Mouse (Mus musculus): Measurements from ENCODE around the gene Haghl. TPM values are rescaled to one million over a fixed set of nuclear protein-coding genes. Genes with fewer than 3 reads are reported as not detected.
A peak's percentile ranks its signal among the peaks of the same experiment; 100 is the strongest.

The Haghl gene
- polyA plus RNA-seq, 1 experiment = 167 TPM

DNA sequence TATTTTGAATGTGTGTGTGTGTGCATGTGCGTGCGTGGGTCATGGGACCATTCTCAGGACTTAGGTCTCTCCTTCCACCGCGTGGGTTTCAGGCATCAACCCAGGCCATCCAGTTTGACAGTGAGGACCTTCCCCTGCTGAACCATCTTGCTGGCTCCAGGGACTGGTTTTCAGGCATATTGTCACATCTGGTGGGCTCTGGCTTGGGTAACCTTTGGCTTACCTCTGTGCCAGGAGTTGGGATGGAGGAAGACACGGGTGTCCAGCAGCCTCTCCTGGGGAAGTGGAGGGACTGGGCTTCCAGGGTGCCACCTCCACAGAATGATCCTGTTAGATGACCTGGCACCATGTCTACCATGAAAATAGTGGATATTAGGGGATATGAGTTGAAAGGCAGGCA lies 7.5 kb downstream of the Haghl start:
- no peak for DNase-seq (ENCODE audit: low read depth)
- TF ChIP-seq POLR2A (IDR thresholded peaks at IDR 0.05; ENCODE audit: borderline replicate concordance, extremely low read depth, insufficient read depth, insufficient read length, poor library complexity, severe bottlenecking) = no peak
- no peak for TF ChIP-seq CTCF (IDR thresholded peaks at IDR 0.05; ENCODE audit: borderline replicate concordance, extremely low read depth, insufficient read depth, insufficient read length)

DNA sequence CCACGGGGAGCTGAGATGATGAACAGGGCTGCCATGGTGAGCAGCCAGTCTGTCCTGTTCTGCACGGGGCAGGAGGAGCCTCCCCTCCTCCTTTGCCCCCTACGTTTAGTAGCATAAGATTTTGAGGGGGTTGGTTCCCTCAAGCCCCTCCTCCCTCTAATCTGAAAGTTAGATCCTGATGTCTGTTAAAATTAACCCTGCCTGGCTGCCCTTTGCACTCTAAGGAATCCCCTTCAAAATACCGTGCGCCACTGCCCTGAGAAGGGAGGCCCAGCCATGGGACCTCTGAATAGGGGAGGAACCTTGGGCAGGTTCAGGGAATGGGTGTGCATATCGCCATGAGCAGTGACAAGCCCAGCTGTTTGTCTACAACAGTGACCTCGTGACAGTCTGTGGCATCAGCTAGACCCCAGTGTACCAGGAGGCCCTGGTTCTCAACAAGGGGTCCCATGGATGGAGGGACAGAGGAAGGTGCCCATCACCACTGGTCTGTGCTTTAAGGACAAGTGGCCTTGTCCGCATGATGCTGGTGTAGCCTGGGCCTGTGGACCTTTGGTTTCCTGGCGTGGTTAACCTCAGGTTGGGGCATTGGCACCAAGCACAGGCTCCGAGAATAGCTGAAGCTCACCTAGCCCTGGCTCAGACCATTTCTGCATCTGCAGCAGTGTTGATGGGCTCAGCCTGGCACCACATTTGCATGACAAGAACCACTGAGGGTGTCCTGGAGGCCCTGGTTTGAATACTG lies 10.0 kb downstream of the Haghl start:
- DNase-seq (ENCODE audit: low read depth) = no peak
- TF ChIP-seq CTCF (IDR thresholded peaks at IDR 0.05; ENCODE audit: borderline replicate concordance, extremely low read depth, insufficient read depth, insufficient read length) (no peak), POLR2A (IDR thresholded peaks at IDR 0.05; ENCODE audit: borderline replicate concordance, extremely low read depth, insufficient read depth, insufficient read length, poor library complexity, severe bottlenecking) (no peak)

DNA sequence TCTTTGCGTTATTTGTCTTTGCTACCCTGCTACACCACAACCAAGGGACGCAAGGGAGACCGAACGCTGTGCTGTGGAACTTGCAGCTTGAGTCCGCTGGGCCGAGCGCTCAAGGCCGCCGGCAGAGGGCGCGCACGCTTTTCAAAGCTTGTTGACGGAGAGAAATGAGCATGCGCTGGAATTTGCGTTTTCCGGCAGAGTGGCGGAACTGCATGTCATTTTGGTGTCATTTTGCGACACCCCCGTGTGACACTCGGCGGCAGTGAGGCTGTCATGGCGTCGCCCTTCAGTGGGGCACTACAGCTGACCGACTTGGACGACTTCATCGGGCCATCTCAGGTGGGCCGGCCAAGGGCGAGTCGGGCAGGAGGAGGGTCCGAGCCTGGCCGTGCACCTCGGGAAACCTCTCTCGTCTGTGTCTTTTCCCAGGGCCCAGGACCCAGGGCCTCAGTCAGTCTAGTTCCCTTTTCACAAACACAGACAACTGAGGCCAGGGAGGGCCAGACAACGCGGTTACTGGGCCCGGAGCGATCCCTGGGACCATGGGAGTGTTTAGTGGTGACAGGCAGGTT lies 11.8 kb downstream of the Haghl start, which contains the start of gene Narfl:
Gene Narfl, plus strand, starts transcription at position 228 of the 572 bp plus-strand sequence.
- peak; percentile 99 for DNase-seq (ENCODE audit: low read depth)
- TF ChIP-seq CTCF (IDR thresholded peaks at IDR 0.05; ENCODE audit: borderline replicate concordance, extremely low read depth, insufficient read depth, insufficient read length) = peak; percentile 96
- TF ChIP-seq POLR2A (IDR thresholded peaks at IDR 0.05; ENCODE audit: borderline replicate concordance, extremely low read depth, insufficient read depth, insufficient read length, poor library complexity, severe bottlenecking) = peak; percentile 65; the same call in 1 of the 2 replicates

DNA sequence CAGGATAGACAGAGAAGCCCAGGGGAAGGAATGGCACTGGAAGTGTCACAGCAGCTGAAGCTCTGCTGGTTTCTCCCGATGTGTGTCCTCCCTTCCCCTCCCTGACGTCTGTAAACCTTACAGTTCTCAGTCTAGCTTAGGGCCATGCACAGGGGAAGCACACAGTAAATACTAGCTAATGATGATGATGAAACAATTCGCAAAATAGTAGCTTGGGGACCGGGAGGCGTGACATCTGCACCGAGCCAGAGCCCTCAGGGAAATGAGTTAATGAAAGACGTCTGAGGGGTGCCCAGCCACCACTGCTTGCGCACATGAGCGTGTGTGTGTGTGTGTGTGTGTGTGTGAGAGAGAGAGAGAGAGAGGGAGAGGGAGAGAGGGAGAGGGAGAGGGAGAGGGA lies 16.1 kb downstream of the Haghl start:
- no peak for DNase-seq (ENCODE audit: low read depth)
- TF ChIP-seq POLR2A (IDR thresholded peaks at IDR 0.05; ENCODE audit: borderline replicate concordance, extremely low read depth, insufficient read depth, insufficient read length, poor library complexity, severe bottlenecking) (no peak), CTCF (IDR thresholded peaks at IDR 0.05; ENCODE audit: borderline replicate concordance, extremely low read depth, insufficient read depth, insufficient read length) (no peak)

DNA sequence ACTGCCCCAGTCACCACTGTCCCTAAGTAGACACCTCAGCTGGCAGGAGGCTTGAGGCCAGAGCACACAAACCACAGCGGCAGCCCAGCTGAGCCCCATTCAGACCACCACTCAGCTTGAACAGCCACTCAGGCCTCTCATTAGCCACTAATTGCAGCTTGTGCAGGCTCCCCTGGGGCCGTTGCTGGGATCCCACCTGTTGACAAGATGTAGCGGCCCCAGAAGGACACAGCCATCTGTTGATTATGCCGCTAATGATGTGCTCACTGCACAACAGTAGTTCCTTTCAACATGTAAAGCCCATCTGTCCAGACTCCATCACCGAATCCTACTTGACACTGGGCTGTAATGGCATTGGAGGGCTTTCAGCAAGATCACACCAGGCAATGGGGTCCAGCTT lies 19.6 kb downstream of the Haghl start:
- no peak for TF ChIP-seq POLR2A (IDR thresholded peaks at IDR 0.05; ENCODE audit: borderline replicate concordance, extremely low read depth, insufficient read depth, insufficient read length, poor library complexity, severe bottlenecking)
- peak; percentile 87 for DNase-seq (ENCODE audit: low read depth)

DNA sequence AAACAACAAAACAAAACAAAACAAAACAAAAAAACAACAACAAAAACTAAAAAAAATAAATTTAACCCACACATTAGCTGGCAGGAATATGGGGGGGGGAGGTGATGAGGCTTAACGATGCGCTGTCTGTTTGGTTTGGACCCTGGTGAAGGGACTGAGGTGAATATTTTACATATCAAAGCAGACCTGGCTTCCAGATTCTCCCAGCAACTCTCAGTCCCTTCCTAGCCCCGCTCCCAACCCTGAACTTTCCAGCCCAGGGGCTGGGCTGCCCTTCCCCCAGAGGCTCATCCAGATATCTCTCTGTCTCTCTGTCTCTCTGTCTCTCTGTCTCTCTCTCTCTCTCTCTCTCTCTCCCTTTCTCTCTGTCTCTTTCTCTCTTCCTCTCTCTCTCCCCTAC lies 22.9 kb downstream of the Haghl start:
- no peak for TF ChIP-seq CTCF (IDR thresholded peaks at IDR 0.05; ENCODE audit: borderline replicate concordance, extremely low read depth, insufficient read depth, insufficient read length)
- no peak for TF ChIP-seq POLR2A (IDR thresholded peaks at IDR 0.05; ENCODE audit: borderline replicate concordance, extremely low read depth, insufficient read depth, insufficient read length, poor library complexity, severe bottlenecking)
- DNase-seq (ENCODE audit: low read depth) = no peak

DNA sequence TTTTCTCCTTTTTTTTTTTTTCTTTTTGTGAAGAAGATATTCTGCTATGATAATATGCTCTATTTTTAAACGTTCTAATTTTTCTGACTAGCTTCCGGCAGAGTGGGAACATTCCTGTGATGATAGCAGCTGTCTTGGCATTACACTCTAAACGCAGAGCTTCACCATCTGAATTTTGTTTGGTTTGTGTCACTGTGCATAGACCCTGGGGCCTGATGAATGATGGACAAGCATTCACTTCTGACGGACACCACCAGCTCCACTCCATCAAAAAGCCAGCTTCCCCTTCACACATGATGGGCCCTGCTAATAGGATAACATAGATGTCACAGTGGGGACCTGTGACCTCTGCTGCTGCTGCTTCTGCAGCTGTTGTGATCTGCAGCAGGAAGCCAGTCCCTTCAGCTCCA lies 23.9 kb downstream of the Haghl start:
- no peak for DNase-seq (ENCODE audit: low read depth)
- no peak for TF ChIP-seq POLR2A (IDR thresholded peaks at IDR 0.05; ENCODE audit: borderline replicate concordance, extremely low read depth, insufficient read depth, insufficient read length, poor library complexity, severe bottlenecking)

DNA sequence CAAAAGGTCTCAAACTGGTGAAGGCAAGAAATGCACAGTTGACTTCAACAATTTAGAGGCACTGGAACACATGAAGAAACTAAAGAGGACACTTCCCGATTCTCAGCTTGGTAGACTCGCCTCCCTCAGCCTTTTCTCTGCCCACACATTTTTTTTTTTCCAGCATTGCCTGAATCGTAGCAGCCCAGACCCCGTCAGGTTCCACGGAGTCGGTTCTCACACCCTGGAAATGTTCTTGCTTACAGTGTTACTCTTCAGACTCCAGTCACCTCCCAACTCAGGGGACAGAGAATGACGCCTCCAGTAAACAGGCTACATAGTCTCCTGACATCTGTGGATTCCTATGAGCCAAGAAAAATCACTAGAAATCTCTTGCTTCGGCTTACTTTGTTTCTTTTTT lies 25.3 kb downstream of the Haghl start:
- no peak for DNase-seq (ENCODE audit: low read depth)
- TF ChIP-seq POLR2A (IDR thresholded peaks at IDR 0.05; ENCODE audit: borderline replicate concordance, extremely low read depth, insufficient read depth, insufficient read length, poor library complexity, severe bottlenecking) (no peak), CTCF (IDR thresholded peaks at IDR 0.05; ENCODE audit: borderline replicate concordance, extremely low read depth, insufficient read depth, insufficient read length) (no peak)

DNA sequence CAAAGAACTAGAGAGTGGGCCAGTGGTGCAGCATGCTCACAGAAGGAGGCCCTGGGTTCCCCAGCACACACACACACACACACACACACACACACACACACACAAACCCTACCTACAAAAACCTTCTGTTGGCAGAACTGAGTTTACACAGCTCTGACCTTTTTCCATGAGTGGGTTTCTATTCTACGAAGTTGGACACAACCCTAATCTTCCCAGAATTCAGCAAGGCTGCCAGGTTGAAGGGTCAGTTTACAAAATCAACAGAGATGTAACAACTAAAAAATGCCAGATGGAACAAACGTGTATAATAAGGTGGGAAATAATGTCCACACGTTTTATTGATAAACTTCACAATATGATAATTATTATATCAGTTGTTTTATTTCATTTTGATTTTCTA lies 27.8 kb downstream of the Haghl start:
- TF ChIP-seq CTCF (IDR thresholded peaks at IDR 0.05; ENCODE audit: borderline replicate concordance, extremely low read depth, insufficient read depth, insufficient read length) = no peak
- no peak for TF ChIP-seq POLR2A (IDR thresholded peaks at IDR 0.05; ENCODE audit: borderline replicate concordance, extremely low read depth, insufficient read depth, insufficient read length, poor library complexity, severe bottlenecking)
- DNase-seq (ENCODE audit: low read depth) = no peak

DNA sequence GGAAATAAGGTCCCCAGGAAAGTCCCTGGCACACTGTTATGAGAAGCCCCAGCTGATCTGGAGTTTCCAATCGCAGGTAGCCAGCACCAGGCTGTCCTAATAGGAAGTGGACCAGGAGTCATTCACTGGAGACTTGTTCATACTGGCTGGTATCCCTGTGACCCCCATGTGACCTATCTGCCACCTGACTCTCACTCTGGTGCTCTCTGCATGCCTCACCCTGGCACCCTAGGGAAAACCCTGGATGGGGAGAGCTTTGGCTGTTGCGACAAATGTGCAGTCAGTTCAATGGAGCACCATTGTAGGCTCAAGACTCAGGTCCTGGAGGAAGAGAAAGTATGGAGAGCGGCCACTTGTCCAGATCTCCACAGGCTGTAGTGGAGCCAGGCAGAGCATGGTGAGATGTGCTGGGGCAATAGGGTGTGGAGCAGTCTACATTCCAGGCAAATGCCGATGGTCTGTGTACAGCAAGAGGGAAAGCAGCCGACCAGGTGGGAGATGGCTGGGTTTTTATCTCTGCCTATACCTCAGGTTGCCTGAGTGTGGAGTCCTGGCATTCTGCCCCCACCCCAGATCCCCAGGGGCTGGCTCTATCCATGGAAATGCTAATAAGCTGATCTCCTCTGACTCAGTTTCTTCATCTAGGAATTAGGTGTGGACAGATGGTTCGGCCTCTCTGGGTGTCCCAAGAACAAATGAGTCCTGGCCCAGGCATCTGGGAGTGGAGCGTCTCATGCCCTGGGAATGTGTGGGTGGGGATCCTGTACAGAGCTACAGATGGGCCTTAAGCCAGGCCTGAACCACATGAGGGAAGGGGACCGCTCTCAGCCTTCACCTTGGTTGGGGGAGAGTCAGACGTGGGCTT lies 28.9 kb downstream of the Haghl start:
- no peak for DNase-seq (ENCODE audit: low read depth)
- no peak for TF ChIP-seq CTCF (IDR thresholded peaks at IDR 0.05; ENCODE audit: borderline replicate concordance, extremely low read depth, insufficient read depth, insufficient read length)

DNA sequence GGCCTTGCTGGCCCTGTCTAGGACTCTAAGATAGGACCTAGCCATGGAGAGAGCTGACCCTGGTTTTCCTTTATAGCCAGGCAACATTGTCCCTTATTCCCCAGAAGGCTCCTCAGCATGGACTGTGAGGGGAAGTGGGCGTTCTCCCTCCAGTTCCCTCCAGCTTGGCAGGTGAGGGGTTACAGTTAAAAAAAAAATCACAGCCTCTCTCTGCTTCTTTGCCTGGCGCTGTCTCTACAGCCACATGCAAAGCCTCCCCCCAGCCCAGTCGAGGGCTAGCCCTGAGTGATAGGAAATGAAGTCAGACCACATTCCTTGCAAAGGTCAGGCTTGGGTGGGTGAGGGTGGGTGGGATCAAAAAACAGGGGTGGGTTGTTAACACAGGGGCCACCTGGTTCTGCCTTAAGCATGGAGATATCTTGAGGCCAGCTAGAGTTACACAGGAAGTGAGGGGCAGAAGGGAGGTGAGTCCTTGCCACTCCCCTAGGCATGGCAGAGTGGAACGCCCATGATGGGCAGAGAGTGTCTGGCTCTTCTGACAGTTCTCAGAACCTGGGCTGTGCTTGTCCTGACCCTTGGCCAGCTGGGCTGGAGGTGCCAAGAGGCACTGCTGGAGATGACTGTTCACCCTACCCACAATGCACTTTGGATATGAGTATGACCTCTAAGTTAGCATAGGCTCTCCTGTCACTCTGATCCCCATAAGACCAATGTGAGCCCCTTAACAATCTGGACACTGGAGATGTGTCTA lies 29.7 kb downstream of the Haghl start:
- TF ChIP-seq POLR2A (IDR thresholded peaks at IDR 0.05; ENCODE audit: borderline replicate concordance, extremely low read depth, insufficient read depth, insufficient read length, poor library complexity, severe bottlenecking) (no peak), CTCF (IDR thresholded peaks at IDR 0.05; ENCODE audit: borderline replicate concordance, extremely low read depth, insufficient read depth, insufficient read length) (no peak)
- no peak for DNase-seq (ENCODE audit: low read depth)

Data from brain, embryonic 14.5 days (tissue).